Mouse (Mus musculus): Measurements from ENCODE around the gene Pepd. TPM values are rescaled to one million over a fixed set of nuclear protein-coding genes. Genes with fewer than 3 reads are reported as not detected.

Gene Pepd
- total RNA-seq (2021), result 10 to 100 TPM; 29.8 to 34.4 TPM
- long read RNA-seq, experiment 1, transcript Pepd-201 (15 exons, 1,881 nt), result major isoform, 63 of 76 reads
- long read RNA-seq, experiment 1, partial matches to known transcripts, result 10 of 76 reads
- long read RNA-seq, experiment 1, other reads (novel, unspliced or antisense), result 3 of 76 reads
- long read RNA-seq, experiment 2, transcript Pepd-201 (15 exons, 1,881 nt), result major isoform, 61 of 70 reads
- long read RNA-seq, experiment 2, partial matches to known transcripts, result 4 of 70 reads
- long read RNA-seq, experiment 2, other reads (novel, unspliced or antisense), result 5 of 70 reads

- peak; percentile 81 to 88 for DNase-seq (ENCODE audit: low spot score in 2 of 2)
These were observed at the start of gene Pepd for GRCm38 (mm10) chr7:34911919-34912897. Gene Pepd, plus strand, starts transcription at chr7:34912379.

GRCm38 (mm10) chr7:34867289-34867688 is 44.9 kb upstream of the Pepd start:
- DNase-seq (ENCODE audit: low spot score in 2 of 2), result no peak

- peak in 1 of 2 experiments; percentile 8 for DNase-seq (ENCODE audit: low spot score in 2 of 2)
These were observed 42.5 kb upstream of the Pepd start for GRCm38 (mm10) chr7:34869693-34870092.

GRCm38 (mm10) chr7:34876787-34877186 is 35.4 kb upstream of the Pepd start:
- DNase-seq (ENCODE audit: low spot score in 2 of 2), result no peak

GRCm38 (mm10) chr7:34877820-34878219 is 34.4 kb upstream of the Pepd start:
- DNase-seq (ENCODE audit: low spot score in 2 of 2), result peak in 1 of 2 experiments; percentile 30

- DNase-seq (ENCODE audit: low spot score in 2 of 2), result no peak
These were observed 23.7 kb upstream of the Pepd start for GRCm38 (mm10) chr7:34888441-34888840.

- peak in 1 of 2 experiments; percentile 17 for DNase-seq (ENCODE audit: low spot score in 2 of 2)
These were observed 23.3 kb upstream of the Pepd start for GRCm38 (mm10) chr7:34888891-34889290.

- DNase-seq (ENCODE audit: low spot score in 2 of 2), result no peak
These were observed 19.3 kb upstream of the Pepd start for GRCm38 (mm10) chr7:34892845-34893244.

GRCm38 (mm10) chr7:34896461-34896860 is 15.7 kb upstream of the Pepd start:
- no peak for DNase-seq (ENCODE audit: low spot score in 2 of 2)

- peak; percentile 19 to 32 for DNase-seq (ENCODE audit: low spot score in 2 of 2)
These were observed 15.1 kb upstream of the Pepd start for GRCm38 (mm10) chr7:34897058-34897457.

GRCm38 (mm10) chr7:34910096-34911066 is 1.8 kb upstream of the Pepd start:
- peak in 1 of 2 experiments; percentile 32 for DNase-seq (ENCODE audit: low spot score in 2 of 2)

GRCm38 (mm10) chr7:34913956-34914355 is 1.8 kb downstream of the Pepd start:
- no peak for DNase-seq (ENCODE audit: low spot score in 2 of 2)

- no peak for DNase-seq (ENCODE audit: low spot score in 2 of 2)
These were observed 3.4 kb downstream of the Pepd start for GRCm38 (mm10) chr7:34915555-34915954.

- DNase-seq (ENCODE audit: low spot score in 2 of 2), result no peak
These were observed 5.4 kb downstream of the Pepd start for GRCm38 (mm10) chr7:34917558-34917957.

- no peak for DNase-seq (ENCODE audit: low spot score in 2 of 2)
These were observed 5.8 kb downstream of the Pepd start for GRCm38 (mm10) chr7:34917998-34918397.

- no peak for DNase-seq (ENCODE audit: low spot score in 2 of 2)
These were observed 6.2 kb downstream of the Pepd start for GRCm38 (mm10) chr7:34918416-34918815.

- no peak for DNase-seq (ENCODE audit: low spot score in 2 of 2)
These were observed 6.9 kb downstream of the Pepd start for GRCm38 (mm10) chr7:34919054-34919453.

GRCm38 (mm10) chr7:34919809-34920208 is 7.6 kb downstream of the Pepd start:
- DNase-seq (ENCODE audit: low spot score in 2 of 2), result no peak

GRCm38 (mm10) chr7:34925208-34925607 is 13.0 kb downstream of the Pepd start:
- DNase-seq (ENCODE audit: low spot score in 2 of 2), result no peak

GRCm38 (mm10) chr7:34925956-34926355 is 13.8 kb downstream of the Pepd start:
- DNase-seq (ENCODE audit: low spot score in 2 of 2), result no peak

Data from left cerebral cortex, adult 18-20 months (tissue).